Mouse (Mus musculus): ENCODE results near the gene Ctnna3.

GRCm38 (mm10) chr10:63947266-63947665, 517.4 kb downstream of the Ctnna3 start:
- TF ChIP-seq POLR2A (IDR thresholded peaks at IDR 0.05; ENCODE audit: borderline replicate concordance, insufficient read depth, low read length) (no peak), CTCF (IDR thresholded peaks at IDR 0.05; ENCODE audit: borderline replicate concordance, insufficient read depth, low read depth, low read length) (no peak)
